Mouse (Mus musculus): Measurements from ENCODE around the gene Enpp3. TPM values are rescaled to one million over a fixed set of nuclear protein-coding genes. Genes with fewer than 3 reads are reported as not detected.
"Not testable (repeated sequence)": the region's sequence is repeated elsewhere in the genome, so short reads cannot be mapped to it uniquely, and the experiment has no call there.

Gene Enpp3
- polyA plus RNA-seq, 1 experiment from 2014 or later = 2.2 TPM

- no peak overlapping the region for H3K4me3 ChIP-seq (ENCODE audit: low read length)
- H3K27me3 ChIP-seq (ENCODE audit: control insufficient read depth, insufficient read depth, low read depth, low read length) = no peaks in the 10 kb centered on the region
- no peak overlapping the region for H3K9ac ChIP-seq (ENCODE audit: low read length)
- H3K4me1 ChIP-seq (replicated peaks; ENCODE audit: control insufficient read depth, insufficient read depth, low read length) = no peaks in the 10 kb centered on the region
- no peaks in the 10 kb centered on the region for H3K36me3 ChIP-seq (ENCODE audit: control insufficient read depth, insufficient read depth, low read length)
- no peak overlapping the region for H3K4me2 ChIP-seq (ENCODE audit: low read depth, low read length)
- ATAC-seq (ENCODE audit: low read depth) = no peak
- WGBS = 90% methylated on average over 10 of the region's 10 CpGs
- no peaks in the 10 kb centered on the region for H3K9me3 ChIP-seq (ENCODE audit: control insufficient read depth, low read length)
- H3K27ac ChIP-seq (ENCODE audit: low read length) = no peak overlapping the region
Observed at GRCm38 (mm10) chr10:24805876-24806275, 36.7 kb downstream of the Enpp3 start.

GRCm38 (mm10) chr10:24805173-24805572 is 37.5 kb downstream of the Enpp3 start:
- no peak for ATAC-seq (ENCODE audit: low read depth)
- WGBS = 49% methylated on average over 2 of the region's 2 CpGs

DNA sequence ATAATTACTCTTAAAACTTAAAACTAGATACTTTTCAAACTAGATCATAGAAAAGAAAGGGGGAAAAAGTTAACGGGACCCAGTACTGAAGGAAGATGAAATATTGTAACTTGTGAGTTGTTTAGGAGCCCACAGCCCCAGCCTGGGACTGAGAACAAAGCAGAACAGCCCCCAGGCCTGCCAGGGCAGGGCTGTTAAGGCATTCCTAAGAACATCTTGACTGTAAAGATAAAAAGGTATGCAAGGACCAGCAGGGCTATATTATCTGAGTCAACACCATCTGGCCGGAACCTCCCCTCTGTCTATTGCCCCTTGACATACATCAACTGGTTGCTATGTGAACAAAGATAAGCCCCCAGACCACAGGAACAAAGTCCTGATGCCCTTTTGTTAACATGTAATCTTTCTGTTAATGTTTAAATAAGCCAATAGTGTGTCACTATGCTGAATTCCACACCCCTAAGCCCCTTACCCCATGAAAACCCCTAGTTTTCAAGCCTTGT is 39.8 kb downstream of the Enpp3 start:
- H3K4me2 ChIP-seq (ENCODE audit: low read depth, low read length); H3K9ac ChIP-seq (ENCODE audit: low read length); H3K27me3 ChIP-seq (ENCODE audit: control insufficient read depth, insufficient read depth, low read depth, low read length); H3K36me3 ChIP-seq (ENCODE audit: control insufficient read depth, insufficient read depth, low read length); H3K4me1 ChIP-seq (replicated peaks; ENCODE audit: control insufficient read depth, insufficient read depth, low read length); ATAC-seq (ENCODE audit: low read depth); H3K9me3 ChIP-seq (ENCODE audit: control insufficient read depth, low read length); H3K27ac ChIP-seq (ENCODE audit: low read length); H3K4me3 ChIP-seq (ENCODE audit: low read length): not testable (repeated sequence)
- 78% methylated on average over 2 of the region's 2 CpGs for WGBS

More at GRCm38 (mm10) chr10:24805173-24805572, 37.5 kb downstream of the Enpp3 start:
- no peak overlapping the region for H3K27ac ChIP-seq (ENCODE audit: low read length)
- no peaks in the 10 kb centered on the region for H3K9me3 ChIP-seq (ENCODE audit: control insufficient read depth, low read length)
- no peaks in the 10 kb centered on the region for H3K27me3 ChIP-seq (ENCODE audit: control insufficient read depth, insufficient read depth, low read depth, low read length)
- H3K4me2 ChIP-seq (ENCODE audit: low read depth, low read length) = no peak overlapping the region
- no peaks in the 10 kb centered on the region for H3K36me3 ChIP-seq (ENCODE audit: control insufficient read depth, insufficient read depth, low read length)
- no peak overlapping the region for H3K9ac ChIP-seq (ENCODE audit: low read length)
- H3K4me3 ChIP-seq (ENCODE audit: low read length) = no peak overlapping the region
- no peaks in the 10 kb centered on the region for H3K4me1 ChIP-seq (replicated peaks; ENCODE audit: control insufficient read depth, insufficient read depth, low read length)

DNA sequence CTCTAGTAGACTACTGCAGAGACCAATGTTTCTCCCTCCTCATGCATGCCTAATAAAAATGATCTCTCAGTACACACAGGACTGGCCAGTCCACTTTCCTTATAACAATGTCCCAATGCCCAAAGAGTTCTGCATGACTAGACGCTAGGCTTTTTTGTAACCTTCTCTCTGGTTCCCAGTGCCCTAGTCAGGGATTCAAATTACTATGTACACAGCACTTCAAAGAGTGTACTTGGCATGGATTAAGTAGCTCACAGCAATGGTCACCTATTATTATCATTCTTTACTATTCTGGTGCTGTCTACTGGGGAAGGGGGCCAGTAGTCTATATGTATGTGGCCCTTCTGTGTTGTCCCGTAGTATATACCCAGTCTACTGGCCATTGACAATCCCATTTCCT is 40.8 kb downstream of the Enpp3 start:
- no peak overlapping the region for H3K4me2 ChIP-seq (ENCODE audit: low read depth, low read length)
- H3K4me1 ChIP-seq (replicated peaks; ENCODE audit: control insufficient read depth, insufficient read depth, low read length) = no peaks in the 10 kb centered on the region
- no peak for ATAC-seq (ENCODE audit: low read depth)
- 67% methylated on average over 2 of the region's 2 CpGs for WGBS
- no peaks in the 10 kb centered on the region for H3K9me3 ChIP-seq (ENCODE audit: control insufficient read depth, low read length)
- no peak overlapping the region for H3K9ac ChIP-seq (ENCODE audit: low read length)
- H3K27ac ChIP-seq (ENCODE audit: low read length) = no peak overlapping the region
- H3K27me3 ChIP-seq (ENCODE audit: control insufficient read depth, insufficient read depth, low read depth, low read length) = no peaks in the 10 kb centered on the region
- H3K36me3 ChIP-seq (ENCODE audit: control insufficient read depth, insufficient read depth, low read length) = no peaks in the 10 kb centered on the region
- H3K4me3 ChIP-seq (ENCODE audit: low read length) = no peak overlapping the region

DNA sequence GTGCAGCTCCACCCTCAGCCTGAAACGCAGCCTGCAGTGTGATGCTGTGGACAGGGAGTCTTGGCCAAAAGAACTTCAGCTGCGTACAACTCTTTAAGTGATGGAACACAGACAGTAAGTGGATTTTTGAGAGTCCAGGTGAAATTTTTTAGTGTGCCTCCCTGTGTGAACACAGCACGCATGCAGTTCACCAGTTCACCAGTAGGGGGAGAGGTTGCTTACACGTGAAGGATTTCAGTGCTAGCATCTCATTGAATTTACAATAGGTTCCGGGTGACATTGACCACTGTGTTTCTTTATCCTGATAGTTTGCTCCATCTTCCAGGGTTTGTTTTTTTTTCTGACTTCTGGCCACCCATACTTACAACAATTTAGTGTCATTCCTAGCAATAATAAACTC is 45.4 kb downstream of the Enpp3 start:
- Histone ChIP-seq H3K27me3 (ENCODE audit: control insufficient read depth, insufficient read depth, low read depth, low read length) (no peaks in the 10 kb centered on the region), H3K9me3 (ENCODE audit: control insufficient read depth, low read length) (no peaks in the 10 kb centered on the region), H3K4me3 (ENCODE audit: low read length) (no peak overlapping the region), H3K4me2 (ENCODE audit: low read depth, low read length) (no peak overlapping the region), H3K27ac (ENCODE audit: low read length) (no peak overlapping the region), H3K4me1 (replicated peaks; ENCODE audit: control insufficient read depth, insufficient read depth, low read length) (no peaks in the 10 kb centered on the region), H3K9ac (ENCODE audit: low read length) (no peak overlapping the region), H3K36me3 (ENCODE audit: control insufficient read depth, insufficient read depth, low read length) (no peaks in the 10 kb centered on the region)
- no peak for ATAC-seq (ENCODE audit: low read depth)
- WGBS = 48% methylated on average over 5 of the region's 5 CpGs

DNA sequence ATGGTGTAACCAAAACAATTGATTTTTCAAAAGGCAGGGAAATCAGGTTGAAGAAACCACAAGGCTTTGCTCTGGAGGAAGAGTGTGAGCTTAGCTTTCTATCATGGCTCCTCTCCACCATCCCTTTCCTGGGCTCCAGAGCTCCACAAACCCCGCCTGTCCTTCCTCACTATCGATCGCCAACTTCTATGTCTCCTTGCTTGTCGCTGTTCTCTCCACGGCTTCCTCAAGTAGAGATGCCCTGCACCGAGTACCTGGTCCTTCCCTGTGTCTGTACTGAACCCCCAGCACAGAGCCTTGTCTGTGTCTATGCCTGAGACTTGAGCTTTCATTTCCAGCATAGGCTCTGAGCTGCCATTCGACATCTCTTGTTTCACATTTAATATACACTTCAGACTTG is 49.9 kb downstream of the Enpp3 start:
- no peak overlapping the region for H3K9ac ChIP-seq (ENCODE audit: low read length)
- no peak for ATAC-seq (ENCODE audit: low read depth)
- no peaks in the 10 kb centered on the region for H3K36me3 ChIP-seq (ENCODE audit: control insufficient read depth, insufficient read depth, low read length)
- H3K27me3 ChIP-seq (ENCODE audit: control insufficient read depth, insufficient read depth, low read depth, low read length) = no peaks in the 10 kb centered on the region
- WGBS = 86% methylated on average over 7 of the region's 7 CpGs
- no peak overlapping the region for H3K4me2 ChIP-seq (ENCODE audit: low read depth, low read length)
- H3K9me3 ChIP-seq (ENCODE audit: control insufficient read depth, low read length) = no peaks in the 10 kb centered on the region
- no peak overlapping the region for H3K27ac ChIP-seq (ENCODE audit: low read length)
- H3K4me1 ChIP-seq (replicated peaks; ENCODE audit: control insufficient read depth, insufficient read depth, low read length) = no peaks in the 10 kb centered on the region
- no peak overlapping the region for H3K4me3 ChIP-seq (ENCODE audit: low read length)

- 67% methylated on average over 11 of the region's 11 CpGs for WGBS
- Histone ChIP-seq H3K4me1 (replicated peaks; ENCODE audit: control insufficient read depth, insufficient read depth, low read length) (no peaks in the 10 kb centered on the region), H3K27me3 (ENCODE audit: control insufficient read depth, insufficient read depth, low read depth, low read length) (no peaks in the 10 kb centered on the region), H3K9me3 (ENCODE audit: control insufficient read depth, low read length) (no peaks in the 10 kb centered on the region), H3K4me2 (ENCODE audit: low read depth, low read length) (no peak overlapping the region), H3K27ac (ENCODE audit: low read length) (no peak overlapping the region), H3K36me3 (ENCODE audit: control insufficient read depth, insufficient read depth, low read length) (no peaks in the 10 kb centered on the region), H3K4me3 (ENCODE audit: low read length) (no peak overlapping the region), H3K9ac (ENCODE audit: low read length) (no peak overlapping the region)
- no peak for ATAC-seq (ENCODE audit: low read depth)
Observed at GRCm38 (mm10) chr10:24789747-24790545, 52.7 kb downstream of the Enpp3 start.

GRCm38 (mm10) chr10:24785345-24785744 is 57.3 kb downstream of the Enpp3 start:
- Histone ChIP-seq H3K4me2 (ENCODE audit: low read depth, low read length) (no peak overlapping the region), H3K9ac (ENCODE audit: low read length) (no peak overlapping the region), H3K9me3 (ENCODE audit: control insufficient read depth, low read length) (no peaks in the 10 kb centered on the region), H3K27ac (ENCODE audit: low read length) (no peak overlapping the region), H3K36me3 (ENCODE audit: control insufficient read depth, insufficient read depth, low read length) (no peaks in the 10 kb centered on the region), H3K27me3 (ENCODE audit: control insufficient read depth, insufficient read depth, low read depth, low read length) (no peaks in the 10 kb centered on the region), H3K4me3 (ENCODE audit: low read length) (no peak overlapping the region), H3K4me1 (replicated peaks; ENCODE audit: control insufficient read depth, insufficient read depth, low read length) (peaks cover 5% of the 10 kb centered on the region)
- no peak for ATAC-seq (ENCODE audit: low read depth)
- 82% methylated on average over 4 of the region's 4 CpGs for WGBS

DNA sequence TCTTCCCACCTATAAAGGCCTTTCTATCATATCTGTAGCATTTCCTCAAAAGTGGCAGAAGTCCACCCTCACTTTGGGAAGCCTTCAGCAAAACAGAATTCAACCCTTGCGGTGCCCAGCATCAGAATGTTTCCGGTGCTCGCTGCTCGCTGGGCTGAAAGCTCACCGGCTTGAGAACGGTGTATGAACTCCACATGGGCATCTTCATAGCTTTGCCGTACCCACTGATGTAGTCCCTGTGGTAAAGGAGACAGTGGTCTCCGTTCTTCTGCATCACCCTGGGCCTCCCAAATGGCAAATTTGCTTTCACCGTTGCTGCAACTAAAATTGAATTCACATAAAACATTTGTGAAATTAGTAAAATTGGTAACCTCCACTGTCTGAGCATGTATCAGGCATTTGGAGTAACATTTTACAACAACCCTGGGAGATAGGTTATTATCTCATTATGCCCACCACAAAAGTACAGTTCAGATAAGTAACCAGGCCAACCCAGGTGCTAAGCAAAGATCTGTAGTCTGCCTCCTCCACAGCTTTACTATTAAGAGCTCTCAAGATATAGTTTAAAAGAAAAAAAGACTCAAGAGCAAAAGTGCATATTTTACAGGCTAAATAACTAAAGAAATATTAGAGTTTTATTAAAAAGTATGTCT is 57.9 kb downstream of the Enpp3 start:
- WGBS = 96% methylated on average over 9 of the region's 9 CpGs

More for the DNA sequence above, 57.9 kb downstream of the Enpp3 start:
- Histone ChIP-seq H3K4me2 (ENCODE audit: low read depth, low read length) (no peak overlapping the region), H3K4me1 (replicated peaks; ENCODE audit: control insufficient read depth, insufficient read depth, low read length) (peaks cover 5% of the 10 kb centered on the region), H3K9me3 (ENCODE audit: control insufficient read depth, low read length) (no peaks in the 10 kb centered on the region), H3K4me3 (ENCODE audit: low read length) (no peak overlapping the region), H3K27ac (ENCODE audit: low read length) (no peak overlapping the region), H3K27me3 (ENCODE audit: control insufficient read depth, insufficient read depth, low read depth, low read length) (no peaks in the 10 kb centered on the region), H3K9ac (ENCODE audit: low read length) (no peak overlapping the region), H3K36me3 (ENCODE audit: control insufficient read depth, insufficient read depth, low read length) (no peaks in the 10 kb centered on the region)
- ATAC-seq (ENCODE audit: low read depth) = no peak

Measured in lung, embryonic 16.5 days (tissue).